Mouse (Mus musculus): ENCODE measurements at regions not wholly inside any gene's neighbourhood (a gene's known extent, or its start where the extent isn't known, plus 50 kb on each side); places are given as distances from the start of the nearest gene placed in this dataset.
"Not testable (repeated sequence)": the region's sequence is repeated elsewhere in the genome, so short reads cannot be mapped to it uniquely, and the experiment has no call there.

DNA sequence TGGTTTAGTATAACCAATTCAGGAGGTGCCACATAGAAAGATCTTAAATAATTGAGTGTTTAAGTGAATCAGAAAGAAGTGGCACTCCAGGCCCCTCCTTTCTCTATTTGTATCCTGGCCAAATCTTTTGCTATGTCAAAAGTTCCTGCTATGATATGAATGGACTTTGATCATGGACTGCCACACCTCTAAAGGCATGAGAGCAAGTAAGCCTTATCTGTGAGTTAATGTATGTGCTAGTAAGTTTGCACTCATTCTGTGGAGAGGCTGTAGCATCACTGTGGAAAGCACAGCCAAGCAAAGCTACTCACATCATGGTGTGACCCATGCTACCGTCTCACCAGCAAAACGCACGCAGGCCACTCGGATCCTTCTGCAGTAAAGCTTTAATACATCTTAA lies 140.2 kb downstream of the Jrkl start:
- DNase-seq (ENCODE audit: low read depth, low spot score): no peak

DNA sequence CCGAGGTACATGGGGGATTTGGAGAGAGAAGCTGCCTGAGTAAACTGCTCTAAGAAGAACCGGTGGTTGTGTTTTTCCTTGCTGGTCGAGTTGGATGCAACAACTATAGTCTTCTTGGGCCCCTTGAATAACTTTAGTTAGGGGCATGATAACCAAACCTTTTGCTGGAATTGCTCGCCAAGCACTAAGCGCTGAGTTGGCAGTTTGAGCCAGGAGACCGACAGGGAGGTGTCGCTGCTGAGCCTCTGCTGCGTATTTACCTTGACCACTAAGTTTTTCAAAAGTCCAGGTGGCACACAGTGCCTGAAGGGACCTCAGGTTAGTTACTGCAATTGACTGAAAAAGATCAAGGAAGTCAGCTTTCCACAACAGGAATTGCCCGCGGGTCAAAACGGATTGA lies 162.0 kb downstream of the Jrkl start:
- no peak for DNase-seq (ENCODE audit: low read depth, low spot score)

DNA sequence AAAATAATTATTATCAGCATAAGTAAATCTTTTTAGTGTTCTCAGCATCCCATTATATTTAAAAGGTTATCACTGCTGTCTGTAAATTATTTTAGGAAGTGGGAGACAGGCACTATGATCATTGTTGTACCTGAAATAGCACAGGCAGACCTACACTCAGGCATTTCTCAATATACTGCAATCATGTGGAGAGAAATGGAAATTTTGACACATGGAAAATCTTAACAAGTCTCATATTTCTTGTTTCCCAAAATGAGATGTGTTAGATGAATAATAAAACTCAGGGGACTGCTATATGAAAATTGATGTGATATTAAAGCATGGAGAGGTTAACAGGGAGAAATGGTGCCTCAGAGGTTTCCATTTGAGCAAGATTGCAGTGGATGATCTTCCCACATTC lies 196.6 kb downstream of the Jrkl start:
- no peak for DNase-seq (ENCODE audit: low read depth, low spot score)

DNA sequence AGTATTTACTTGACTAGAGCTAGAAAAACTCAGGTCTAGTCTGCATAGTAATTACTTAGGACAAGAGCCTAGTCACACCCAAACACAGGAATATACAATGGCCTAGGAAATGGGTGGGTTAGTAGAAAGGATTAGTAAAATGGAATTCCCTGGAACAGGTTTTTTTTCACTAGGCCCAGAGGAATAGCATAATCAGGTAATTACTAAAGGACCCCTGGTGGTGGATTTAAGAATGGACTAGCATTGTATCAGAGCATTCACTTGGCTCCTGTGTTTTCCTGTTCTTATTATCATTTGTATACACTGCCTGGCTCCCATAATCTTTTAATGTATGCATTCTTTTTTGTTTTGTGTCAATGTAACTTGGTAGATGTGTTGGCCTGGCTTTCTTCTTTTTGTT lies 226.6 kb downstream of the Jrkl start:
- DNase-seq (ENCODE audit: low read depth, low spot score): no peak

DNA sequence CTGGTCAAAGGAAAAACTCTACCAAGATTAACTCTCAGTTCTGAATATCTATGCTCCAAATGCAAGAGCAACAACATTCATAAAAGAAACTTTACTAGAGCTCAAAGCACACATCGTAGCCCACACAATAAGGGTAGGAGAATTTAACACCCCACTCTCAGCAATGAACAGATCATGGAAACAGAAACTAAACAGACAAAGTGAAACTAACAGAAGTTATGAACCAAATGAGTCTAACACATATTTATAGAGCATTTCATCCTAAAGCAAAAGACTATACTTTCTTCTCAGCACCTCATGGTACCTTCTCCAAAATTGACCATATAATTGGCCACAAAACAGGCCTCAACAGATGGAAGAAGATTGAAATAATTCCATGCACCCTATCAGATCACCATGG lies 262.4 kb downstream of the Jrkl start:
- DNase-seq (ENCODE audit: low read depth, low spot score): not testable (repeated sequence)

DNA sequence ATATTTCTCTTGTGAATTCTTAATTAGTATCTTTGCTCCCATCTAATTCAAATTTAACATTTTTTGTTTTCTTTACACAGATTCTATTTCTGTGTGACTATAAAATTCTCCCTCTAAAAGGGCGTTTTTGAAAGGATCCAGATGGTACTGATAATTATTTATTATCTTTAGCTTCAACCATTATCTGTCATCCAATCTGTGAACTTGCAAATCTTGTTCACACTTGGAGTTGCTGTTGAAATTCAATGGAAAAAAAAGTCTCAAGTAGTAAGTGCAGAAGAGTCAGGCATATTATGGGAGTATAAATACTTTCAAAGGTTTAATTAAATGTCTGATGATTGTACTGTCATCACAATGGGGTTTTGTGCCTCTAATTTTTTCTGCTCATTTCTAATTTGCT lies 272.6 kb downstream of the Jrkl start:
- DNase-seq (ENCODE audit: low read depth, low spot score): peak; percentile 18

DNA sequence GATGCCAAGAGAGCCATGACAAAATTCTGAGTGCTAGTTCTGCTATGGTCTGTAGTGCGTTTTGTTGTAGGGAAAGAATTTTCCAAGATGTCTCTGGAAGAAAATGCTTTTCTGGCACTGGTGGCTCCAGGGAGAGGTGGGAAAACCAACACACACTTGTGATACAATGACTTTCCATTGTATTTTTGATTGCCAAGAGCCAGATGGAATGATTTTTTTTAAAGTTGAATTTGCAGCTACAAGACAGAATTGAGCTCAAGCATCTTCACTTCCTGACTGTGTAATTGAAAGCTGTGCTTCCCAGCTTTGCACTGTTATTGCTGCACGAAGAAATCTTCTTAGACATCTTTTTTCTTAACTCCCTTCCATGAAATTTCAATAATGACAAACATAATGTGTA lies 285.3 kb downstream of the Jrkl start:
- peak; percentile 46 for DNase-seq (ENCODE audit: low read depth, low spot score)

DNA sequence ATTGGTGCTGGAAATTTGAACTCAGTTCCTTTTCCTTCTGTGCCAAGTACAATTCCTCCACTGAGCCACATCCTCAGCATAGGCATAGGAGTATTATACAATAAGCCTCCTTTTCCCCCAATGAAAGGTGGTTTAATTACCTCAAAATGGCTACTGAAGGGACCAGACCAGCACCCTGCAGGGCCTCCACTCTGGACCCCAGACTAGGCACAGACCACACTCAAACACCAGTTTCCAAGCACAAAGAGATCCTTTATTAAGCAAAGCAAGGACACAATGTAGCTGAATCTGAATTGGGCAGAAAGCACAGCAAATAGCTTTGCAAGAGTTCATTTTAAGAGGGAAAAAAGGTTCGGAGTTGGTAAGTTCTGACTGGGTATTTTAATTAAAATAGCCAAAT lies 299.5 kb downstream of the Jrkl start:
- no peak for DNase-seq (ENCODE audit: low read depth, low spot score)

DNA sequence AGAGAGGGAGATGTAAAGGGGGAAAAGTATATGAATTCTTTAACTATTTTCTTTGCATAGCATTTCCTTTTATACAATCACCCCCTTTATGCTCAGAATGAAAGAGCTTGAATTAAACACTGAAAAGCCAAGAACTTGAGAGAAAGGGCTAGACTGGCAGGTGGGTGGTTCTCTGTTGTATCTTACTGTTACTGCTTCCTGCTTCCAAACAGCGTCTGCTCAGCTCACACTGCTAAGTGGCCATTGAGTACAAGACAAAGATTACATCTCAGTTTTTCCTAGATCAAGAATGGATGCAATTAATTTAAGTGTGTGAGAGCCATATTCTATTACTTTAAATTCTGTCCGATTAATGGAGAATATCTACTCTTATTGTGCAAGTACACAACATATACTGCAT lies 300.2 kb downstream of the Jrkl start:
- DNase-seq (ENCODE audit: low read depth, low spot score): no peak

DNA sequence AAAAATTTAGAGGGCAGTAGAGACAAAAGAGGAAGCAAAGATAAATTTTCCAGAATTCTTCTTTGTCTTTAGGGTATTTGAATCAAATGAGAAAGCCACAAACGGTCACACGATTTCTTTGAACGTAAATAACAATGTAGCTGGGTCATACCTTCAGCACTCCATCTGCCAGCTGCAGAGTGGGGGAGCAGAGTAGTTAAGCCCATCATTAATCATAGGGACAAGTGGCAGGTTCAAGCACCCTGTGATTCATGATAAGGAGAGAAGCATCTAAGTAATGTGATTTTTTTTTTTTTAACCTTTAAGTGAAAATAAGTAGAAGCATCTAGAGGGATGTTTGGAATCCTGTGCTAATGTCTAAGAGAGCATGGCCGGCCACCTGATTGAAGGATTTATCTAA lies 300.6 kb downstream of the Jrkl start:
- DNase-seq (ENCODE audit: low read depth, low spot score): peak; percentile 3

DNA sequence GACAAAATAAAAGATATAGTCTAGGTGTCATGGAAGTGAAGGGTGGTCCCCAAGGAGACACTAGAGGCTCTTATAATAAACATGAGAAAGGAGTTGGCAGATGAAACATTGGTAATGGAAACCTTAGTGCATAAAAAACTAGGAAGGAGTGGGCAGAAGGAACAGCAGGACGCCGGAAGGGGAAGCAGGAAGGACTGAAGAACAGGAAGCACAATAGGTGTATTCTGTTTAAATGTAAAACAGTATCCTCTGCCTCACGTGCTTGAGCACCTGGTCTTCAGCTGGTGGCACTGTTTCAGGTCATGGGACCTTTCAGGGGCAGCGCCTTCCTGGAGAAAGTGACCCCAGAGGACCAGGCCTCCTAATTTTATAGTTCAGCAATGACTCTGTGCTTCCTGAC lies 310.6 kb downstream of the Jrkl start:
- no peak for DNase-seq (ENCODE audit: low read depth, low spot score)

DNA sequence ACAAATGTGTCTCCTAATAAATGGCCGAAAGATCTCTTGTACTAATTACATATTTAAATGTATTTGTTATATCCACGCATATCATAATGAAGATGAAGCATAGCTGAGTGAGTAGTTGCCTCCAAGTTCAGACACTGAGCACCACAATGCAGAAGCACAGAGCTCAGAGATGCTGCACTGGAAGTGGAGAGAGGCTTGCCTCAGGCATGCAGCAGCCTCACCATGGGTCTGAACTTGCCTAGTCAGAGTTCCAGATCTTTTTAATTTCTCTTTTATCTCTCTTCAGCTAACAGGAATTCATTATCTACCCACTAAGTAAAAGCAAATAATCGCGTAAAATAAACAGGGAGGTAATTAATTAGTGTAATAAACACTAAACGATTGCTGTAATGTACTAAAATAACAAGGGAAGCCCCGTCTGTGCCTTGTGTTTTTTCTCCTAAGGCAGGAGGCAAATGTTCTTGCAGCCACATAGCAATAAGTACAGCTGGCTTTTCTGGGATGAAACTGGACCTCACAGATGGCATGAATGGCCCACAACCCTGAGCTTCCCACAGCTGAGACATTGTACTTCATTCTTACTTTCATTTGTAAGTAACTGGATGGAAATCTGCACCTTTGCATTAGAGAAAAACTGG lies 320.0 kb downstream of the Jrkl start:
- peak; percentile 5 for DNase-seq (ENCODE audit: low read depth, low spot score)

DNA sequence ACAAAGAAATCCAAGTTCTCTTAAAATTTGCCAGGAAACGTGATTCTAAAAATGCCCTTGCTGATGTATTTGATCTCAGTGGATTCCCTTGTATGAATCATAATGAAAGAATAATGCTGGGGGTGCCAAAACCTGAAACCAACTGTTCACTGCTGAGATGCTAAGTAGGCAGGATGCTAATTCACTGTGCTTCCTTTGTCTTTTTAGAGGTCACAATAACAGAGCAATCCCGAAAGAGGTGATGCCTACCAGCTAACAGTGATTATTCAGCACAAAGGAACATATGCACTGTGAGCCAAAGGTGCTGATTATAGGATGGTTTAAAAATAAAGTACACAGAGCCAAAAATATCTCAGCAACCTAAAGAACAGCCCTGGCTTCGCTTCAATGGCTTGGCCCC lies 344.9 kb downstream of the Jrkl start:
- DNase-seq (ENCODE audit: low read depth, low spot score): peak; percentile 43

DNA sequence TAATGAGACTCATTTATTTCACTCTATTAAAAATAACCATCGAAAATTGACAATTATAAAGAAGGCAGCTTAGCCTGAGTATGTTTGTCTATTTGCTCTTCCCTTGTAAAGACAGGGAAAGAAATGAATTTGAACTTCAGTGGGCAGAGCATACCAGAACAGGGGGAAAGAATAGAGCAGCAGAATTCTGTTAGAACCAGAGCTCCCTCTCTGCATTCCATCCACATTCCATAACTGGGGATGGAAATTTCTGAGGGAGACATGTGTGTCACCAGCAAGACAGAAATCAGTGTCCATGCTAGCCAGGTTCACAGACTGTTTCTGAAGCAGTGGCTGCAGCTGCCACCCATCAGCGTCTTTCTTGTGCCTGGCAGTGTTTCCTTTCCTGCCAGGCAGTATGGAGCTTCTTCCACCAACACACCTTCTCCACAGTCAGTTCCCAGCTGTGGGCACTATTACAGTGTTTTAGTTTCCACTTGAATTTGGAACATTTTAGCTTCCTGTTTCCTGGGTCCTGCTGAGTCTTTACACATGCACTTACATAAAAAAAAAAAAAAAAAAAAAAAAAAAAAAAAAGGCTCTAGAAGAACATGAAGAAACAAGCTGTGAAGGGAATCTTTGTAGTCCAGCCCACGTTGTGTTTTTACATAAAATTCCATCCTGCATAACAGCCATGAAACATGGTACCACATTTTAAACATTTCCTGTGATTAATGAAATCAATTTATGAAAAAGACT lies 365.7 kb downstream of the Jrkl start:
- peak; percentile 5 for DNase-seq (ENCODE audit: low read depth, low spot score)

DNA sequence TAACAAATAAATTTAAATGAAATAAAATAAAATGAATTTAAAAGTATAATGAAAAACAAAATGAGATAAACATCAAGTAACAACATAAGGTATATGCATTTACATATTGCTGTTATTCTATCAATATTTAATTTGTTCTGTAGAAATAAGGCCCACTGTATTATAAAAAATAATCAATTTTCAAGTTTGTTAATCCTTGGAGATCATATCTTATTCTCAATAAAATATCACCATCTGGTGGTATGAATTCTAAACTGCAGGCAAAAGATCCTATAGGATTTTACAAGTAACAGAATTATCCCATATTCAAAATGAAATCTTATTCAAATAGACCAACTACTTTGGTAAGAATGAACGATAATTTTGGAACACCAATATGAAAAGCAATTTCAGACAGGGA lies 369.1 kb downstream of the Jrkl start:
- peak; percentile 43 for DNase-seq (ENCODE audit: low read depth, low spot score)

DNA sequence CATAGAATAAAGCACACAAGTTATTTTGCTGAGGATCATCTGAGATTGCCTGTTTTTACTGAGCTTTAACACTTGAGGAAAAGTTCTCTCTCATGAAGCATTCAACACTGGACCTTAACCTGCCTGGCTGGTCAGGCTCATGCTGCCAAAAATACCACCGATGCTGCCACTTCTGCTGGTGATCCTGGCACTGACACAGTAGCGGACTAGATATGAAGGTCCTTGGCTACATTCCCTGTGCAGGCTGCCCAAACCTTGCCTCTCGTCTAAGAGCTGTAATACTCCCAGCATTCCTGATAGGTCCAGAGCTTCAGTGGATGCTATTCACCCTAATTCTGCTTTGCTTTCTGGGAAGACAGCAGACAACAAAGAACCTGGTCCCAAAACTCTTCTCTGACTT lies 374.7 kb downstream of the Jrkl start:
- no peak for DNase-seq (ENCODE audit: low read depth, low spot score)

All from brain, adult 2 months (tissue).